Mouse (Mus musculus) neural tube, embryonic 11.5 days (tissue): ENCODE data around the gene Rnf169. TPM values are rescaled to one million over a fixed set of nuclear protein-coding genes. Genes with fewer than 3 reads are reported as not detected.

Source experiments
- ATAC-seq: fragments of 200-750 bp; cut with Nextera tagmentation; 2 replicates; pipeline ENCODE4 v1.8.0; 2017; ENCODE audit warnings: moderate number of reproducible peaks, mild to moderate bottlenecking, moderate TSS enrichment, moderate library complexity; ENCODE audit not compliant: insufficient read depth, low FRiP score, low TSS enrichment
- DNase-seq: peaks from one replicate; pipeline ENCODE4 v3.0.0-alpha.2; 2015; ENCODE audit warnings: low spot score
- H3K27ac ChIP-seq: fragments of 300-500 bp; sonication (generic); 2 replicates; pipeline ENCODE4 v1.5.1; 2014; ENCODE audit warnings: low read depth, mild to moderate bottlenecking, low read length
- H3K27me3 ChIP-seq: fragments of 300-500 bp; sonication (generic); 2 replicates; pipeline ENCODE4 v1.6.1; 2014; ENCODE audit warnings: mild to moderate bottlenecking, low read length, mixed read lengths; ENCODE audit not compliant: control insufficient read depth, insufficient read depth
- H3K36me3 ChIP-seq: fragments of 300-500 bp; sonication (generic); 2 replicates; pipeline ENCODE4 v1.6.1; 2014; ENCODE audit warnings: mild to moderate bottlenecking, low read length, moderate library complexity, mixed read lengths; ENCODE audit not compliant: control insufficient read depth, insufficient read depth
- H3K4me1 ChIP-seq: fragments of 300-500 bp; sonication (generic); 2 replicates; pipeline ENCODE4 v1.6.1; 2014; ENCODE audit warnings: low read length, mixed read lengths; ENCODE audit not compliant: control insufficient read depth, insufficient read depth
- H3K4me2 ChIP-seq: fragments of 300-500 bp; sonication (generic); 2 replicates; pipeline ENCODE4 v1.6.1; 2014; ENCODE audit warnings: low read depth, mild to moderate bottlenecking, moderate library complexity
- H3K4me3 ChIP-seq: fragments of 300-500 bp; sonication (generic); 2 replicates; pipeline ENCODE4 v1.5.1; 2014; ENCODE audit warnings: low read depth, low read length
- H3K9ac ChIP-seq: fragments of 300-500 bp; sonication (generic); 2 replicates; pipeline ENCODE4 v1.6.1; 2014; ENCODE audit warnings: mild to moderate bottlenecking, low read length
- H3K9me3 ChIP-seq: fragments of 300-500 bp; sonication (generic); 2 replicates; pipeline ENCODE4 v1.6.1; 2016; ENCODE audit warnings: low read length; ENCODE audit not compliant: control insufficient read depth
- WGBS: fragments of 180-500 bp; shearing (Covaris S2); extraction: QIAGEN DNeasy Blood & Tissue Kit; methylation state at CpG from one replicate; pipeline ENCODE4 v1.1.7; 2014; 5-methylcytosine and 5-hydroxymethylcytosine counted together
- polyA plus RNA-seq: library from polyadenylated mRNA; unstranded; fragments of >200 nt; fragmentation: Nextera tagmentation; extraction: Ambion mirVana; gene quantifications from 2 replicates; pipeline ENCODE4 v1.2.1, GENCODE M21; 2014

Gene Rnf169
- 7.0 and 7.8 TPM in 2 replicates for polyA plus RNA-seq

DNA sequence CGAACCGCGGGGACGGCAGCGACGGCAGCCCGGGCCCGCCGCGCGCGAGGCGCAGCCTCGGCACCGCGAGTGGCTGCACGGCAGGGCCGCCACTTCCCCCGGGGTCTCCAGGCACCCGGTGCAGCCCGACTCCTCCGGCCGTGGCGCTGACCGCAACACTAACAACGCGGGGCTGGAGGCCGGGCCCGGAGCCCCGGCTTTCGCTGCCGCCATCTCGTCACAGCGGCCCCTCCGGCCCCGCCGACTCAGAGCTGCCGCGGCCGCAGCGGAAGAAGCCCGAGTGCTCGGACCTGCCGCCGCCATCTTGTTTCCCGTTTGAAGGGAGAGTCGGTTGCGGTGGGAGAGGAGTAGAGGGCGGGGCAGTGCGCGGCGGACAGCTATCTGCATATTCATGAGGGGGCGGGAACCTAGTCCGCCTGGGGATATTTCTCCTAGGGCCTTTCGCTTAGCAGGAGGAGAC, at the start of gene Rnf169:
TSS of gene Rnf169 (minus strand) at position 317 of the 460 bp plus-strand sequence.
- peak within 1 kb of the TSS; percentile 96 for H3K9ac ChIP-seq
- H3K36me3 ChIP-seq = no peaks in the 10 kb centered on the region
- no peaks in the 10 kb centered on the region for H3K9me3 ChIP-seq
- H3K4me3 ChIP-seq = peak within 1 kb of the TSS; percentile 92
- ATAC-seq = peak; percentile 92
- peaks cover 6% of the 10 kb centered on the region; the same call in 1 of the 2 replicates for H3K4me1 ChIP-seq
- peak within 1 kb of the TSS; percentile 70 for H3K4me2 ChIP-seq
- H3K27me3 ChIP-seq = no peaks in the 10 kb centered on the region
- DNase-seq = peak; percentile 92
- under 1% methylated on average over 50 of the region's 55 CpGs for WGBS
- H3K27ac ChIP-seq = peak within 1 kb of the TSS; percentile 82

DNA sequence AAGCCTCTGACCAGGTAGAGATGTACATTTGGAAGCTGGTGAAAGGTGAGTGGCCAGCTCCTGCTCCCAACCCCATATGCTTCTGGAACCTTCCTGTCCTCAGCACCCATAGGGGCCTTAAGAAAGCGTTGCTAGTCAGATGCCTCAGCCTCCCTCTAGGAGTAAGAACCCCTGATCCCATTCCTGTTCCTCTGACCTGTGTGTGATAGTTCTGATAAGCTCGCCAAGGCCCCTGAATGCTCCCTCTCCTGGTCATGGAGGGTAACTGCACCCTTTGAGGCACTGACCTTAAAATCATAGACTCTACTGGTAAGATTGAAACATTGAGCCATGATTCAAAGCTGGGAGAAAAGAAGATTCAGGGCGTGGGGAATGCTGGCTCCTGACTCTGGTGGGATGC, 49.1 kb upstream of the Rnf169 start:
- Histone ChIP-seq H3K4me2 (no peak overlapping the region), H3K27ac (no peak overlapping the region), H3K4me3 (no peak overlapping the region), H3K27me3 (no peaks in the 10 kb centered on the region), H3K9ac (no peak overlapping the region), H3K4me1 (no peaks in the 10 kb centered on the region), H3K9me3 (no peaks in the 10 kb centered on the region), H3K36me3 (no peaks in the 10 kb centered on the region)
- WGBS = 38% methylated on average over 3 of the region's 3 CpGs
- ATAC-seq (no peak), DNase-seq (no peak)

DNA sequence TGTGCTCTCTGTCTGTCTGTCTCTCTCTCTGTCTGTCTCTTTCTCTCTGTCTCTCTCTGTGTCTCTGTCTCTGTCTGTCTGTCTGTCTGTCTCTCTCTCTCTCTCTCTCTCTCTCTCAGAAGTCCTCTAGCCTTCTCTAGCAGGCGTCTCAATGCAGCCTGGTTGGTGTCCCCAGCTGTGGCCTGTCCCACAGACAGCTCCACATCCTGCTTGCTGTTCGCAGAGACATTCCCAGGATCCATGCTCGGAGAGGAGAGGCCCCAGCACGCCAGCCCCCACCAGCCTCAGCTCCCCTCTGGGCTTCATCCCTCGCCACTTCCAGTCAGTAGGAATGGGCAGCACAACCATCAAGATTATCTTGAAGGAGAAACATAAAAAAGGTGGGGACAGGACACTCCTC, 47.1 kb upstream of the Rnf169 start:
- DNase-seq = no peak
- 74% methylated on average over 5 of the region's 5 CpGs for WGBS
- no peak overlapping the region for H3K4me2 ChIP-seq

GRCm38 (mm10) chr7:100017056-100017455, 36.8 kb upstream of the Rnf169 start:
- ATAC-seq (no peak), DNase-seq (no peak)
- no peaks in the 10 kb centered on the region for H3K36me3 ChIP-seq
- H3K9ac ChIP-seq = no peak overlapping the region
- 89% methylated on average over 8 of the region's 8 CpGs for WGBS
- H3K27ac ChIP-seq = no peak overlapping the region
- H3K9me3 ChIP-seq = no peaks in the 10 kb centered on the region
- H3K4me3 ChIP-seq = no peak overlapping the region
- peaks cover 2% of the 10 kb centered on the region; the same call in 1 of the 2 replicates for H3K4me1 ChIP-seq
- H3K27me3 ChIP-seq = no peaks in the 10 kb centered on the region
- no peak overlapping the region for H3K4me2 ChIP-seq

More for the DNA sequence above, 47.1 kb upstream of the Rnf169 start:
- Histone ChIP-seq H3K9me3 (no peaks in the 10 kb centered on the region), H3K27ac (no peak overlapping the region), H3K27me3 (no peaks in the 10 kb centered on the region), H3K9ac (no peak overlapping the region), H3K36me3 (no peaks in the 10 kb centered on the region), H3K4me1 (no peaks in the 10 kb centered on the region), H3K4me3 (no peak overlapping the region)
- no peak for ATAC-seq

DNA sequence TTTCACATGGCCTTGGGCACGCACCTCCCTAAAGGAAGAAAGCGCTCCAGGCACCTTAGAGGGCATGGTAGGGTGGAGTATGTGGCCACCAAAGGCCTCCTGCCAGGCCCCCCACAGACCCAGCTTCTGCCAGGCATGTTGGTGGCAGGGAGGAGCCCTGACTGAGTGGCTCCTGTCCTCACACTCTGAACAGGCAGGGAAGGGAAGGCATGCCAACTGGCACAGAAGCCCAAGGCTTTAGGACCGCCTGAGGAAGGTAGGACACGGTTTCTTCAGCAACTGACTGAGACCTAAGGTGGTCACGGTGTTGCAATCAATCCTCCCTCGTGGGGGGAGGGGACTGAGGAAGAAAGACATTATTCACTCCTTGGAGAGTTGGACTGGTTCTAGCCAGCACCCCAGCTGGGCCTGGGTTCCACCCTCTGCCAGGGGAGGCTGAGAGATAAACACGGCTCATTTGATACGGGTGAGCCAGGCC, 33.9 kb upstream of the Rnf169 start:
- 58% methylated on average over 8 of the region's 8 CpGs for WGBS
- DNase-seq (no peak), ATAC-seq (no peak)
- H3K27me3 ChIP-seq = no peaks in the 10 kb centered on the region
- H3K36me3 ChIP-seq = no peaks in the 10 kb centered on the region
- H3K27ac ChIP-seq = no peak overlapping the region
- no peak overlapping the region for H3K4me2 ChIP-seq
- H3K4me1 ChIP-seq = peaks cover 2% of the 10 kb centered on the region; the same call in 1 of the 2 replicates
- no peak overlapping the region for H3K9ac ChIP-seq
- H3K9me3 ChIP-seq = no peaks in the 10 kb centered on the region
- H3K4me3 ChIP-seq = no peak overlapping the region

DNA sequence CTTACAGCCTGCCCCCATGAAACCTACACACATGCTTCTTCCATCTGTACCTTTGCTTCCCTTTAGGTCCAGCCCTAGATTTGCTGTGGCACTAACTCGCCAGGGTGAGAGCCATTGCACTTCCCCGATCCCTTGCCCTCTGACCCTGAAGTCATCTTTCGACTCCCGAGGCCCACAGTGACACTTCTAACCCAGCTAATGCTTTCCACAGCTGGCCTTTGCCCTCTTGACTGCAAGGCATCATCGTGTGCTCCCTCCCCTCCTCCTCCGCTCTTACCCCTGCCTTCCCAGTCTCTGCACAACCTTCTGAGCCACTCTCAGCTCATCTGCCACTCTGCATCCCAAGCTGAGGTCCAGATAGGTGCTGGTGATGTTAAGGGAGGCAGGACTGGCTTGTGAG, 32.3 kb upstream of the Rnf169 start:
- Histone ChIP-seq H3K4me3 (no peak overlapping the region), H3K4me1 (peaks cover 2% of the 10 kb centered on the region; the same call in 1 of the 2 replicates), H3K36me3 (no peaks in the 10 kb centered on the region), H3K27me3 (peaks cover 4% of the 10 kb centered on the region; the same call in 1 of the 2 replicates), H3K9ac (peak overlapping the region; percentile 29), H3K9me3 (no peaks in the 10 kb centered on the region), H3K4me2 (no peak overlapping the region), H3K27ac (no peak overlapping the region)
- 19% methylated on average over 6 of the region's 6 CpGs for WGBS
- no peak for ATAC-seq
- no peak for DNase-seq

DNA sequence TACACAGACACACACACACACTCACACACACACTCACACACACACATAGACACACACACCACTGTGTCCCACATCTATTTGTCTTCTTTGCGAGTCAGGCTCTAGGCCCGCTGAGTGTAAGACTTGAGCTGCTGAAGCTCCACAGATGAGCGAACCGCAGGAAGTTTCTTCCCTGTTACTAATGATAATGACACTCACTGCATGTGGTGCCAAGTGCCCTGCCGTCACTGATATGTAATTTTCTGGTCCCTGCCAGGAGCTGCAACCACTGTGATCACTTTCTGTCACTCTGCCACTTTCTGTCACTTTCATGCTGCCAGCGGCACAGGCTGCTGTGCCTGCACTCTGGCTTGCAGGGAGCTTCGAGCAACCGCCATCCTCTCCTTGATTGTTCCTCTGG, 31.8 kb upstream of the Rnf169 start:
- no peak overlapping the region for H3K4me2 ChIP-seq
- peaks cover 2% of the 10 kb centered on the region; the same call in 1 of the 2 replicates for H3K4me1 ChIP-seq
- H3K27ac ChIP-seq = no peak overlapping the region
- WGBS = 53% methylated on average over 8 of the region's 8 CpGs
- no peaks in the 10 kb centered on the region for H3K9me3 ChIP-seq
- DNase-seq (no peak), ATAC-seq (no peak)
- H3K27me3 ChIP-seq = peaks cover 8% of the 10 kb centered on the region
- no peak overlapping the region for H3K4me3 ChIP-seq
- no peaks in the 10 kb centered on the region for H3K36me3 ChIP-seq
- no peak overlapping the region for H3K9ac ChIP-seq

DNA sequence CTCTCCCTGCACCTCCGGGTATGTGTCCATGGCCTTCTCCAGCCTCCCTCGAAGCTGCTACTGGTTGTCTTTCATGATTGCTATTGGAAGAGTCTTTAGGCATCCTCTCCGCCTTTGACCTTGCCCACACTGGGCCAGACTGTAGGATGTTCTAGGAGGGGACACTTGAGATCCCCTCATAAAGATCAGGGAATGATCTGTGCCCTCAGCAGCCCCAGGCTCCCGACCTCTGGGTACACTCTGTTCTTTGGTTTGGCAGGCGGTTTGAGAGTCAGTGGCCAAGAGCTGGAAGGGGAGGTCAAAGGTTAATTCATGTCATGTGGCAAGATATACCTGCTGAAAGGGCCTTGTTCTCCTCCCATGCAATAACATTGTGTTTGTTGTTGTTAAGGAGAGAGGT, 30.5 kb upstream of the Rnf169 start:
- Histone ChIP-seq H3K9ac (no peak overlapping the region), H3K4me3 (no peak overlapping the region), H3K9me3 (no peaks in the 10 kb centered on the region), H3K27me3 (peaks cover 18% of the 10 kb centered on the region), H3K27ac (no peak overlapping the region), H3K4me1 (peaks cover 2% of the 10 kb centered on the region; the same call in 1 of the 2 replicates), H3K4me2 (no peak overlapping the region), H3K36me3 (no peaks in the 10 kb centered on the region)
- DNase-seq (no peak), ATAC-seq (no peak)
- 51% methylated on average over 5 of the region's 5 CpGs for WGBS

- 17% methylated on average over 11 of the region's 11 CpGs for WGBS
- peak; percentile 79 for DNase-seq
- Histone ChIP-seq H3K27ac (no peak overlapping the region), H3K4me2 (no peak overlapping the region), H3K9me3 (no peaks in the 10 kb centered on the region), H3K27me3 (peaks cover 29% of the 10 kb centered on the region), H3K4me3 (no peak overlapping the region), H3K4me1 (peaks cover 2% of the 10 kb centered on the region; the same call in 1 of the 2 replicates), H3K36me3 (no peaks in the 10 kb centered on the region), H3K9ac (no peak overlapping the region)
- no peak for ATAC-seq
These were observed 29.4 kb upstream of the Rnf169 start for GRCm38 (mm10) chr7:100009640-100010039.
